Mouse (Mus musculus) frontal cortex, postnatal 14 days (tissue): Measurements from ENCODE around the gene Prr3.
"Not testable (repeated sequence)": the region's sequence is repeated elsewhere in the genome, so short reads cannot be mapped to it uniquely, and the experiment has no call there.

Experiments
- DNase-seq, 2 experiments: peaks; one replicate each; pipeline ENCODE4 v3.0.0; 2022; ENCODE audit warnings: low spot score in 2 of 2

Prr3 gene

GRCm38 (mm10) chr17:35937700-35938348 is 42.2 kb downstream of the Prr3 start:
- DNase-seq, result no peak

- DNase-seq, result not testable (repeated sequence)
Observed at GRCm38 (mm10) chr17:35935763-35936162, 44.3 kb downstream of the Prr3 start.

- DNase-seq, result no peak
Observed at GRCm38 (mm10) chr17:35932608-35933007, 47.4 kb downstream of the Prr3 start.

GRCm38 (mm10) chr17:35930627-35931026 is 49.4 kb downstream of the Prr3 start:
- no peak for DNase-seq

- DNase-seq, result no peak
Observed at GRCm38 (mm10) chr17:35929534-35929933, 50.5 kb downstream of the Prr3 start.

GRCm38 (mm10) chr17:35927471-35927870 is 52.6 kb downstream of the Prr3 start:
- no peak for DNase-seq

- DNase-seq, result no peak
Observed at GRCm38 (mm10) chr17:35923281-35923680, 56.8 kb downstream of the Prr3 start.

- DNase-seq, result no peak
Observed at GRCm38 (mm10) chr17:35922566-35922965, 57.5 kb downstream of the Prr3 start.
